Mouse (Mus musculus) forebrain, embryonic 16.5 days (tissue): ENCODE data around the gene Mybpc1. TPM values are rescaled to one million over a fixed set of nuclear protein-coding genes. Genes with fewer than 3 reads are reported as not detected.

Source experiments
- ATAC-seq: fragments of 200-750 bp; cut with Nextera tagmentation; 2 replicates; pipeline ENCODE4 v1.8.0; 2017; ENCODE audit warnings: mild to moderate bottlenecking, moderate library complexity
- H3K27ac ChIP-seq: fragments of 300-500 bp; sonication (generic); 2 replicates; pipeline ENCODE4 v1.5.1; 2014; ENCODE audit warnings: low read length, control low read depth
- H3K27me3 ChIP-seq: fragments of 300-500 bp; sonication (generic); replicated peaks from 2 replicates; pipeline ENCODE4 v1.6.1; 2014; ENCODE audit warnings: low read length; ENCODE audit not compliant: control insufficient read depth, insufficient read depth
- H3K36me3 ChIP-seq: fragments of 300-500 bp; sonication (generic); 2 replicates; pipeline ENCODE4 v1.6.1; 2014; ENCODE audit not compliant: control insufficient read depth, insufficient read depth
- H3K4me1 ChIP-seq: fragments of 300-500 bp; sonication (generic); replicated peaks from 2 replicates; pipeline ENCODE4 v1.6.1; 2014; ENCODE audit warnings: low read length; ENCODE audit not compliant: control insufficient read depth, insufficient read depth
- H3K4me2 ChIP-seq: fragments of 300-500 bp; sonication (generic); 2 replicates; pipeline ENCODE4 v1.6.1; 2014; ENCODE audit warnings: mild to moderate bottlenecking, low read length, control low read depth
- H3K4me3 ChIP-seq: fragments of 300-500 bp; sonication (generic); replicated peaks from 2 replicates; pipeline ENCODE4 v1.5.1; 2014; ENCODE audit warnings: mild to moderate bottlenecking, low read length, control low read depth
- H3K9ac ChIP-seq: fragments of 300-500 bp; sonication (generic); replicated peaks from 2 replicates; pipeline ENCODE4 v1.6.1; 2014; ENCODE audit warnings: low read depth, low read length, control low read depth
- H3K9me3 ChIP-seq: fragments of 300-500 bp; sonication (generic); 2 replicates; pipeline ENCODE4 v1.6.1; 2016; ENCODE audit warnings: low read length; ENCODE audit not compliant: control insufficient read depth
- WGBS: fragments of 180-500 bp; shearing (Covaris S2); extraction: QIAGEN DNeasy Blood & Tissue Kit; methylation state at CpG from one replicate; pipeline ENCODE4 v1.1.7; 2014; 5-methylcytosine and 5-hydroxymethylcytosine counted together
- polyA plus RNA-seq: library from polyadenylated mRNA; unstranded; fragments of >200 nt; fragmentation: Nextera tagmentation; extraction: Ambion mirVana; gene quantifications from 2 replicates; pipeline ENCODE4 v1.2.1, GENCODE M21; 2015

Gene Mybpc1
- polyA plus RNA-seq, 1 experiment from 2014 or later = 1.8 TPM

- Histone ChIP-seq H3K27me3 (no peaks in the 10 kb centered on the region), H3K4me2 (peak within 1 kb of the TSS; percentile 87), H3K9me3 (no peaks in the 10 kb centered on the region), H3K9ac (peak within 1 kb of the TSS; percentile 89), H3K4me3 (peak within 1 kb of the TSS; percentile 72), H3K27ac (peak within 1 kb of the TSS; percentile 63), H3K4me1 (peaks cover 7% of the 10 kb centered on the region), H3K36me3 (no peaks in the 10 kb centered on the region)
- WGBS = under 1% methylated on average over 60 of the region's 80 CpGs
- peak; percentile 95 for ATAC-seq
These were observed 101.3 kb downstream of the Mybpc1 start, which contains the start of gene Chpt1 for GRCm38 (mm10) chr10:88503421-88504314. Gene Chpt1 (minus strand): TSS chr10:88504073.

GRCm38 (mm10) chr10:88502919-88503318 lies 102.0 kb downstream of the Mybpc1 start:
- Histone ChIP-seq H3K36me3 (no peaks in the 10 kb centered on the region), H3K4me2 (peak overlapping the region; percentile 87), H3K27me3 (no peaks in the 10 kb centered on the region), H3K27ac (peak overlapping the region; percentile 63; the same call in 1 of the 2 replicates), H3K4me3 (peak overlapping the region; percentile 72), H3K9ac (peak overlapping the region; percentile 89), H3K9me3 (no peaks in the 10 kb centered on the region), H3K4me1 (peaks cover 7% of the 10 kb centered on the region)
- WGBS = 45% methylated on average over 4 of the region's 4 CpGs
- no peak for ATAC-seq

GRCm38 (mm10) chr10:88501886-88502765 lies 102.8 kb downstream of the Mybpc1 start:
- H3K4me1 ChIP-seq = peaks cover 7% of the 10 kb centered on the region
- no peaks in the 10 kb centered on the region for H3K9me3 ChIP-seq
- H3K4me3 ChIP-seq = no peak overlapping the region
- no peak for ATAC-seq
- no peak overlapping the region for H3K4me2 ChIP-seq
- no peaks in the 10 kb centered on the region for H3K27me3 ChIP-seq
- H3K36me3 ChIP-seq = no peaks in the 10 kb centered on the region
- no peak overlapping the region for H3K27ac ChIP-seq
- no peak overlapping the region for H3K9ac ChIP-seq
- WGBS = 38% methylated on average over 13 of the region's 13 CpGs

GRCm38 (mm10) chr10:88501370-88501769 lies 103.6 kb downstream of the Mybpc1 start:
- Histone ChIP-seq H3K4me2 (no peak overlapping the region), H3K9me3 (no peaks in the 10 kb centered on the region), H3K4me3 (no peak overlapping the region), H3K27me3 (no peaks in the 10 kb centered on the region), H3K4me1 (peaks cover 7% of the 10 kb centered on the region), H3K36me3 (no peaks in the 10 kb centered on the region), H3K27ac (no peak overlapping the region), H3K9ac (no peak overlapping the region)
- WGBS = 86% methylated on average over 10 of the region's 10 CpGs
- ATAC-seq = no peak

- Histone ChIP-seq H3K4me2 (no peak overlapping the region), H3K9ac (no peak overlapping the region), H3K36me3 (no peaks in the 10 kb centered on the region), H3K9me3 (no peaks in the 10 kb centered on the region), H3K4me1 (peaks cover 7% of the 10 kb centered on the region), H3K4me3 (no peak overlapping the region), H3K27ac (no peak overlapping the region), H3K27me3 (no peaks in the 10 kb centered on the region)
- ATAC-seq = no peak
- WGBS = 78% methylated on average over 5 of the region's 5 CpGs
These were observed 105.0 kb downstream of the Mybpc1 start for GRCm38 (mm10) chr10:88499993-88500392.

GRCm38 (mm10) chr10:88496864-88497564 lies 107.9 kb downstream of the Mybpc1 start:
- Histone ChIP-seq H3K9ac (no peak overlapping the region), H3K4me2 (no peak overlapping the region), H3K36me3 (no peaks in the 10 kb centered on the region), H3K4me3 (no peak overlapping the region), H3K4me1 (no peaks in the 10 kb centered on the region; the same call in 1 of the 2 replicates), H3K27ac (no peak overlapping the region), H3K27me3 (no peaks in the 10 kb centered on the region), H3K9me3 (no peaks in the 10 kb centered on the region)
- no peak for ATAC-seq
- 79% methylated on average over 11 of the region's 11 CpGs for WGBS

- Histone ChIP-seq H3K4me3 (no peak overlapping the region), H3K27ac (no peak overlapping the region), H3K9ac (no peak overlapping the region), H3K4me1 (no peaks in the 10 kb centered on the region), H3K36me3 (no peaks in the 10 kb centered on the region), H3K4me2 (no peak overlapping the region), H3K9me3 (no peaks in the 10 kb centered on the region), H3K27me3 (no peaks in the 10 kb centered on the region)
- WGBS = 89% methylated on average over 4 of the region's 4 CpGs
- ATAC-seq = no peak
These were observed 109.9 kb downstream of the Mybpc1 start for GRCm38 (mm10) chr10:88494959-88495587.

GRCm38 (mm10) chr10:88492658-88493057 lies 112.3 kb downstream of the Mybpc1 start:
- Histone ChIP-seq H3K36me3 (no peaks in the 10 kb centered on the region), H3K27me3 (no peaks in the 10 kb centered on the region), H3K4me2 (no peak overlapping the region), H3K4me3 (no peak overlapping the region), H3K27ac (no peak overlapping the region), H3K4me1 (no peaks in the 10 kb centered on the region), H3K9ac (no peak overlapping the region), H3K9me3 (no peaks in the 10 kb centered on the region)
- WGBS = 62% methylated on average over 8 of the region's 8 CpGs
- ATAC-seq = no peak
